Mouse (Mus musculus) thymus, postnatal 25 days (tissue): ENCODE results near the gene Ggta1.
A peak's percentile ranks its signal among the peaks of the same experiment; 100 is the strongest.

Experiments used
- DNase-seq: peaks from one replicate; pipeline ENCODE4 v3.0.0; 2022

The Ggta1 gene

DNA sequence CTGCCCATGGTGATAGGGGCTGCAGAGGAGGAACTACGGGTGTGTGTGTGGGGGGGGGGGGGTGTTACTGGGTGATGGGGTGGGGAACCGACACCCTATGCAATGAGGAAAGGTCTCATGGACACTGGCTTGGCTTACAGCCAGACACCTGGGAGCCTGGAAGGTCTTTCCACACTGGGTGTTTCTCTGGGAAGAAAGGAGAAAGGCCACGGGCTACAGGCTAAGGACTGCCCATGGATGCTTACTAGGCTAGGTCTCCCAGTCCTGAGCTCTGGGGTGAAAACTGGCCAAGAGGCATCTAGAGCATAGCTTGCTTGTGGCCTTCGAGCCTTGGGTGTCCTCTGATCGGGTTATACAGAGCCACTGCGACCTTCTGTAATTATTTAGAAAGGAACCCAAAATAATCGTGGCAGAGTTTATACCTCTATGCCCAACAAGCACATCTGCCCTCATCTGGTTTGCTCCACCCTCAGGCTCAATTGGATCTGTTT lies at the start of gene Ggta1:
Gene Ggta1 (minus strand): TSS at position 441 of the 491 bp plus-strand sequence.
- peak; percentile 36 for DNase-seq

GRCm38 (mm10) chr2:35512226-35512625 lies 49.2 kb upstream of the Ggta1 start:
- DNase-seq = no peak

DNA sequence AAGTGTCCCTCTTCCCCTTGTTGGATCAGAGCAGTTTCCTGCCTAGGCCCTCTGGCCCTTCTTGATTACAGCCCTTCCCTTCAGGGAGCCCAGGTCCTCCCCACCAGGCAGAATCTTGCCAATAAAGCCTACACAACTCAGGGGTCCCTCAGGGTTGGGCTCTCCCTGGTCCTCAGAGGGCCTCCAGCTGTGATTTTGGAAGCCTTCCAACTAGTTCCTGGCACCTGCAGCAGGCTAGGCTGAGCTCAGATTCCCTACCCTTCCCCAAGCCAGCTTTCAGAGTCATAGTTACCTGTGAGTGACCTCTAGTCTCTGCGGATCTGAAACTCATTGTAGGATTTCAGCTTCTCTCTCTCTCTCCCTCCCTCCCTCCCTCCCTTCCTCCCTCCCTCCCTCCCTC lies 47.9 kb upstream of the Ggta1 start:
- no peak for DNase-seq

- no peak for DNase-seq
Observed at GRCm38 (mm10) chr2:35509888-35510287, 46.9 kb upstream of the Ggta1 start.

GRCm38 (mm10) chr2:35509343-35509667 lies 46.3 kb upstream of the Ggta1 start:
- DNase-seq = no peak

DNA sequence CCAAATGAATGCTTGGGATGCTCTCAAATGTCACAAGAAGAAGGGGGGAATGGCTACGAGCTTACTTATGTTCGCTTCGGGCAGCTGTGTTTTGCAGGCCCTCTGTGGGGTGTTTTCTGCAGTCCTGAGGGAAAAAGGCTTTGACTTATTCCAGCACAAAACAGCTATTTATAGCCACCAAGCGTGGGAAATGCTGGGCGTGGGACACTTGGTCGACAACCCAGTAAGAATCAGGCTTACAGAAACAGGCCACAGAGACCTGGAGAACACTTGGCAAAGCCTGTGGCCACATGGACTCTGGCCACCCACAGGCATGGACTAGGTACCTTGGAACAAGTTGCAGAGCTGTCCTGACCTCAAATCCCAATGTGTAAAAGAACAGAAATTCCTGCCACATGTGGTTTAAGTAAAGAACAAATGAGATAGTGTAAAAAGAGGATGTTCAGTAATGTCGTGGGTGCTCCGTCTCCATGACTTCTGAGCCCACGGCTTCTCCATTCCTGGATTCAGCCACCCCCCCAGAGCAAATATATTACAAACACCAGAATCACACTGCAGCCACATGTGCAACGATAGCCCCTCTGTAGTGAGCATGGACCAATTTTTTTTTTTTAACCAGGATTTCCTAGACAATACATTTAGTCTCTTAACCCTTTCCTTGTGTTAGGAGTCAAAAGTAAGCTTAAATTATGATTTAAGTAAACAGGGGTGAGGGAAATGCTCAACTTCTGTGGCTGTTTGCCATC lies 45.7 kb upstream of the Ggta1 start:
- no peak for DNase-seq

DNA sequence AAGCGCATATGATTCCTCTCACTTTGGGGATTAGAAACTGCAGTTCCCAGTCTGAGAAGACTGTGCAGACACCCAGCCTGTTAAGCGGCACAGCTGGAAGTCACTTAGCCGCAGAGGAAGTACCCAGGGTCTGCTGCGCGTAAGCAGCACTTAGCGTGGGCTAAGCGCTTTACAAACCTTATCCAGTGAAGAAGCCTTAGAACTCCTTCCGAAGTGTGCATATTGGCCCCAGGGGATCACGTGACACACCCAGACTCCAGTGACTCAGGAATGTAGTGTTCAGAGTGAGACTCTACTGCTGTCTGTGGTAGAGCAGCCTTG lies 44.1 kb upstream of the Ggta1 start:
- DNase-seq = peak; percentile 73

DNA sequence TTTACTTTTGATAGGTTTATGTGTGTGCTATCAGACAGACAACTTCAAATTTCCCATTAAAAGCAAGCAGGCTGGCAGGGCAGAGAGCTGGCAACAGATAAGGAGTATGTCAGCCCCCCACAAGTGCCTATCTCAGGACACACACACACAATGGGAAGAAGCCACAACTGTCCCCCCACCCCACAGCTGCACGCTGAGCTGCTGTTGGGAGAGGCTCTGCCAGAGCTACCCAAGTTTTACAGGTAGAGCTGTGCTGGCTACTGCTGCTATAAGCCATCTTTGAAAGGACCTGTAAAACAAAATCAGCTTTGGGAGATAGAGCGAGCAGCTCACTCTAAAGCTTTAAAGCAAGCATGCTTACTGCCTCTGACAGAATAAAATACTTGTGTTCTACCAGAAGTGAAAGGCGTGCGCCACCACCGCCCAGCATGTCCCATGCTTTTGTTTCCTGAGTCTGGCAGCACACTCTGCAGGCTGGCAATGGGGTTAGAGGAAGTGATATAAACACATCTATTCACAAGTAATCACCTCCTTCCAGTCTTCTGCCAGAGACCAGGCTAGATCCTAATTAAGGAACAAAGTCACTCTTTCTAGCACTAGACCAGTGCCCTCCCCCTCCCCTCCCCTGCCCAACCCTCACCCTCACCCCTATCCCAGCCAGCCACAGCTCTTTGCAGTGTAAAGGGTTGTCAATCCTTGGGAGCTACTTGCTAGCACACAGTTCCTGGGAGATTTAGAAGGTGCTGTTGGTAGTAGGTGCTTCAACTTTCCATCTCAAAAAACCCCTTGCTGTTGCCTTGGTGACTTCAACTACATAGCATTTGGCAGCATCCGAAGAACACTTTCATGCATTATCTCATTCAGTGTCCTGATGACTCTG lies 43.5 kb upstream of the Ggta1 start:
- DNase-seq = peak; percentile 74

DNA sequence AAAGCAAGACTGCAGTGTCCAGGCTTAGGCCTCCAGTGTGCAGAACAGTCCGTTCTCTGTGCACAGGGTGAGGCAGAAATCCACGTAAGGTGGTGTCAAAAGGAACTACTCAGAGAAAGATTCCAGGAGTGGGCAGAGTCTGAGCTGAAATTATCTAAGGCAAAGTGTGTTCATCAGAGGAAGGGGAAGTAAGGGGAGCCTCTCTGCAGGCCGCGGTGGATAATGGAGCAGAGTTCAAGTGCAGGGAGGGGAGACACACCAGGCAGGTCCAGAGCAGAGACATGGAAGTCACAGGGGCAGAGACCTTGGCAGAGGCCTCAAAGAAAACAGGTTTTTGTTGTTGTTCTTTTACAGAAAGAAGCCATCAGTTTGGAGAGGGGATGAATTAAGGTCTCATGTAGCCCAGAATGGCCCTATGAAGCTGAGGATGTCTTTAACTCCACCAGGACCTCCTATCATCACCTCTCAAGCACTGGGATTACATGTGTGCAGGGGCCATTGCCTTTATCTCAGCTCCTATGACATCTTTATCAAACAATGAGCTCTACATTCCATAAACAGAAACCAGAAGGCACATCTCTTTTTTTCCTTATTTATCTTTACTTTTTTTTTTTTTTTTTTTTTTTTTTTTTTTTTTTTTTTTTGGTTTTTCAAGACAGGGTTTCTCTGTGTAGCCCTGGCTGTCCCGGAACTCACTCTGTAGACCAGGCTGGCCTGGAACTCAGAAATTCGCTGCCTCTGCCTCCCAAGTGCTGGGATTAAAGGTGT lies 42.7 kb upstream of the Ggta1 start:
- DNase-seq = no peak

GRCm38 (mm10) chr2:35504417-35504776 lies 41.4 kb upstream of the Ggta1 start:
- no peak for DNase-seq

DNA sequence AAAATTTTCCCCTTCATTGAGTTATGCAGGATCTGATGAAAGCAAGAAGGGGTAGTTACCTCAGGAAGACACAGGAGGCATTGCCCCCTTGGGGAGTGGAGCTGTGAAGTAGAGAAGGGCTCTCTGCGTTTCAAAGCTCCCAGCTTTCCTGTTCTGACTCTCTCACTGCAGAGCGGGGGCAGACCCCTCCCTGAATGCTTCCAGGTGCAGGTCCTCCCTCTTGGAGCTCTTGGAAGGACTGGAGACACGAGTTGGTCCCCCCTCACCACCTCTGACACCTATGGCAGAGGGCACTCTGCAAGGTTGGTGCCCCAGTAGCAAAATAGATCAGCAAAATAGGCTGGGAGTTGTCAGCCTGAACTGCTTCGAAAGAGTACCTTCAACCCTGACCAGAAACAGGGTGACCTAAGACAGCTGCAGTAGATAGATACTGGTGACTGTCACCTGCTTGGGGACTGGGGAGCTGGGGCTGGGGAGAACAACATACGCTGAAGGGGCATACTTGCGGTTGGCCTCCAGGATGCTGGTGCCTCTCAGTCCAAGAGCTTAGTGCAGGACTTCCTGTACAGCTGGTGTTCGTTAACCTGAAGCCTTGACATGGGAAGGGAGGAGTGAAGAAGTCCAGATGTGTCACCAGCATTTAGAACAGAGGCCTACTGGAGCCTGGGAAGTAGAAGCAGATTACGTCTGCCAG lies 40.8 kb upstream of the Ggta1 start:
- peak; percentile 70 for DNase-seq

DNA sequence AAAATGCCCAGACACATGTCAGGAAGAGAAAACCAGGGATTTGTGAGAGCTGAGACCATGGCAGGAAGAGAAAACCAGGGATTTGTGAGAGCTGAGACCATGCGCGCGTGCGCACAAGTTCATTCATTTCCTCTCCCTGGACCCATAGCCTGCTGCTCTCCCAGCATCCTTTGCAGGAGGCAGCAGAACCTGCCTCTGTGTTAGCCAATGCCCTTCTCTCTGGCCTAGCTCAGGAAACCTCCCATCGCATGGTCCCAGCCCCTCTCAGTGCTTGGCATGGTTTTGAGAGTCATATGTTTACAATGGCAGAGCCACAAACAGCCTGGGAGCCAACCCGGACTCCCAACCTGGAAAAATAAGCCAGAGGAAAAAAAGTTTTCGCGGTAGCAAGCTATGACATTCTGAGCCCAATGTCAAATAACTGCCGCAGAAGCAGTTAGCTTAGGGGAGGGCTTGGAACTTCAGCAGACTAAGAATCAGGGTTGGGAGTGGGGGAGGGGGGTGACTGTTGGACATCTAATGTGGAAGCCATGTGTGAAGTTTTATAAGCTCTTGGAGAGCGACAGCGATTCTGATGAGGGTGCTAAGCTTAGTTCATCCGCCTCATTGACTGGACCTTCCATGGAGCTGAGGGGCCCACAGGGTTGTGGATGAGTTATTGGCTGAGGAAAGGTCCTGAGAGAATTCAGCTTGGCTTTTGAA lies 40.1 kb upstream of the Ggta1 start:
- no peak for DNase-seq

DNA sequence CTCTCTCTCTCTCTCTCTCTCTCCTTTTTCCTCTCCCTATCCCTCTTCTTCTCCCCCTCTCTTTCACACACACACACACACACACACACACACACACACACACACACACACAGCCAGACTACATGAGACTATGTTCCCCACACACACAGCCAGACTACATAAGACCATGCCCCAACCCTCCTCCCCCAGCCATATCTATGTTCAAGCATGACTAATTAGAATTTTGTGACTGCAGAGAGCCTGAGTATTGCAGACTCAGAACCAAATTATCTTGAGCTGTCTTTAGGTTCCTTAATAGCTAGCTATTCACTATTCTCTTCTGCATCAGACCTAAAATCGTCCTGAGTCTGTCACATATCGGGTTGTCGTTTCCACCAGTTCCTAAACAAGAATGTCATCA lies 39.5 kb upstream of the Ggta1 start:
- no peak for DNase-seq

DNA sequence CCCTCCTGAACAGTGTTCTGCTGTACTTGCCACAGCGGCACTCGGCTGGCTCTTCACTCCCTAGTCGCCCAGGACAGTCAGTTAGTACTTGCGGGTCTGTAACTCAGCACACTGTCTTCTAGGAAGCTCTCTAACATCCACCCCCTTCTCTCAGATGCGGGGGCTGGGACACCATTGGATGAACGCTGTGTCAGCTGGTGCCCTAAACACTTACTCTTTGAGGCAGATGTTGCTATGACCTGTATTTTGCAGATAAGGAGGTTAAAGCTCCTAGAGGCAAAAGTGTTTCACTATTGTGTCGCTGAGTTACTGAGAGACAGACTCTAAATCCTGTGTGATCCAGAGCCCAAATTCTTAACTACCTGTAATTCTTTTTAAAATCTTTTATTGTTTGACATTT lies 36.4 kb upstream of the Ggta1 start:
- peak; percentile 73 for DNase-seq

DNA sequence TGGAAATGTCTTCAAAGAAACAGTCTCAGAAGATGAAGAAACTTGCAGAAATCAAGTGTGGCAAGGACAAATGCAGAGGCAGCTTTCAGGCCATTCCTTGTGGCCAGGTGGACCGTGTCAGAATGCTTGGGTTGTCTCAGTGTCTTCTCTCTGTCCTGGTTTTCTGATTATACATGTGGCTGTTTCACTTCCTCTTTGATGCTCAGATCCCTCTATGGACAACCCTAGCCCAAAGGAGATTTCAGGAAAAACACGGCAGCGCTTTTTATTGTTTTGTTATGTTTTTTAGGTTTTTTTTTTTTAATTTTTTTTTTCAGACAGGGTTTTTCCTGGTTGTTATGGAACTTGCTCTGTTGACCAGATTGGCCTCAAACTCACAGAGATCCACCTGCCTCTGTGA lies 35.9 kb upstream of the Ggta1 start:
- no peak for DNase-seq

DNA sequence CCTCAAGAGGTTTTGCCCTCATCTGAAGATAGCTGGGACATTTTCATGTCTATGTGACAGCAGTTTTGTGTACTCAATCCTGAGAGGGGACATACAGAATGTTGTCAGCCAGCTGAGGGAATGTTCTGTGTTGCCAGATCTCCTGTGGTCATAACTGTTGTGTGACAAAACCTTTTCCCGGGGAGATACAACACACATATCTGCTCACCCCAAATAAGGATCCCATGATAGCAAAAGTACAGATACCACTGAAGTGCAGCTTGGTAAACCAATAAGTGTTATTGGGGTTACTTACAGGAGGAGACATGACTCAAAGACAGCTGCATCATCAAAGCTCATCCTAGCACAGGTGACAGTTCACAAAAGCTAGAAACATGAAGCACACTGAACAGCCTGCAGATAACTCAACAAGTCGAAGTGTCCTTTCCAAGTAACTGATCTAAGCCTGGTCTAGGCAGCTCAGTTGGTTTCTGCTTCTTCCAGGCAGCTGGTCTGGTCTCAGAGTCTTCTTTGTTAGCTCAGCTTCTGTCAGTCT lies 34.7 kb upstream of the Ggta1 start:
- peak; percentile 58 for DNase-seq

DNA sequence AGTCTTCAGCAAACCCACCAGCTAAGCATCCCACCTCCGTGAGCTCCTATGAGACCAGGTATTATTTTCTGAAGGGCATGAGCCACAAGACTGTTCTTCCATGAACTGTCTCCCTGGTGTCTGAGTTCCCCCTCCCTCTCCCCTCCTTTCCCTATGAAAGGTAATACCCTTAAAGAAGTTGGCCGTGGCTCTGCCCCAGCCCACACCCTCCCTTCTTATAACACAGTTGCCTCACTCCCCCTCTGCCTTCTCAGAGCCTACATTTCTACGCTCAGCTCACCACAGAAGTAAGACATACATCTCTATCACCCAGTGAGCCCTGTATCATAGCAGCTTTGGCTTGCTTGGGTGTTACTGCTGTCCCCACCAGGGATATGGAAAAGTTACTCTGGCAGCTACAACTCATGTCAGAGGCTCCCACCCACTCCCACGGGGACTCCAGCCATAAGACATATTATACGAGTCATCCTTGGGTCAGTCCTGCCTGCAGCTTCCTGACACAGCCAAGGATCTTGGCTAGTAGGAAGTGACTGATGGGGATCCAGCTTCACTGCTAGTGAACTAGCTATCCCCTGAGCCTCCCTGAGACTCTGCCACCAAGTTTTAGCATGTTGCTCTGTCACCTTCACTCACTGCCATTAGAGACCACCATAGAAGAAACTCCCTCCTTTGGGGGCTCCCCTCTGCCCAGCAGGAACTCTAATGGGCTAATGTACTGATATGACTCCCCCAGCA lies 33.4 kb upstream of the Ggta1 start:
- no peak for DNase-seq

DNA sequence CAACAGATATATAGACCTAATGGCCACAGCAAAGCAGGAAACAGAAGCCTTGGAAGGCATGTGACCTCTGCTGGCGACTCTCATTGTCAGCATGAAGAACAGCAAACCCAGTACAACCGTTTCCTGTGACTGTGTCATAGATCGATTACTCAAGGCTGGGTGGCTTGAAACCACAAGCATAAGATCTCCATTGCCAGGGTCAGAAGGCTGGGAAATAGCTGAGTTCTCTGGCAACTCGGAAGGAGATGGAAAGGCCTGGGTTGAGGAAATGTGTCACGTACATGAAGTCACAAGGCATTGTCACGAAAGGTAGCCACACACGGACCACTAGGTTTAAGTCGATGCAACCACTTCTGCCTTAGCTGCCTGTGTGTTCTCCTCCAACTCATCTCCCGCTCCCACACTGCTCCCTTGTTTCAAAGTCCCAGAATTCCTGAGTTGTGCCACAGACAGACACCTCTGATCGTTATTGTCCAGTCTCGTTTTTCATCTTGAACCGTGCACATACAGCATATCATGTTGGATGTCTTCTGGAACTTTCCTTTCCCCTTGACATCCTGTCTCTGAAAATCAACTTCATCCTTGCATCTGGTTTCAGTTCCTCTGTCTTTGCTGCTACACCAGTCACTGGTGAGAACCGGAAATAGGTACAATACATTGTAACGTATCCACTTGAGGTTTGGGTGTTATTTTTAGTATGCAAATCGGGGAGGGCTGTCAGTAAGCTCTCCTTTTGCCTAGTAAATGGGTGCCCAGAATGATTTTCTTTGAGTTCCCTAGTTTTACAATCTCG lies 32.7 kb upstream of the Ggta1 start:
- DNase-seq = peak; percentile 66

- no peak for DNase-seq
Observed at GRCm38 (mm10) chr2:35493566-35493965, 30.5 kb upstream of the Ggta1 start.

GRCm38 (mm10) chr2:35491151-35491550 lies 28.1 kb upstream of the Ggta1 start:
- DNase-seq = no peak
